Mouse (Mus musculus): ENCODE measurements around the gene Git2.

Gene Git2

DNA sequence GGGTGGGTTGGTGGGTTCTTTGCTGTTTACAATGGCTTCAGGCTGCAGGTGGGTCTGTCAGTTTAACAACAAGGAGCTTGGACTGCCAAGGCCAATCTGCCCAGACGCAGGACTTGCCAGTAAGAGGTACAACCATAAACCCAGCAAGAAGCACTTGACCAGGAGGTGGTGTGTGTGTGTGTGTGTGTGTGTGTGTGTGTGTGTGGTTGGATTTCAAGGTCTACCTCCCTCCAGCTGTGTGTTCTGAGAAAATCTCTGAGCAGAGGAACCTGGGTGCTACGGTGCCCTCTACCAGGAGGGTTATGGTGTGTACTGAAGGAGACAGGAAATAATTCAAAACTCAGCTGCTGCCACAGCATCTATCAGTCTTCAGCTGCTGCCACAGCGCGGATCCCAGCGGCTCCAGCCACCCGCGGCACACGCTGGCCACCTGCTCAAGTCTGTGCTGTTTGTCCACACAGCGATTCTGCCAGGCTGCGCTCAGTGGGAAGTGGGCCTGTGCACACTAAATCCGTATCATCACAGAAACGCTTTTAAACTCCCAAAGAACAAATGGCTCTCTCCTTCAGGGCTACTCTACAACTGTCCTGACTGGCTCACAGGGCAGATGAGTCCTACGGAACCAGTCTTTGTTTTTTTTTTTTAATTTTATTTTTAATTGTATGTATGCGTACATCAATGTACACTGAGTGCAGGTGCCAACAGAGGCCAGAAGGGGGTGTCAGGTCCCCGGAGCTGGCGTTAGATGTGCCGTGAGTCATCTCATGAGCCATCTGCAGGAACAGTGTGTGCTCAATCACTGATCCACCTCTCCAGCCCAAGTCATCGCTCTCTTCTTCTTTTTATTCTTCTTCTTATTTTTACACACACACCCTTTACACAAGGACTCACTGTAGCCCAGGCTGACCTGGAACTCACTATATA, 10.2 kb downstream of the Git2 start:
- peak; percentile 52 for DNase-seq (ENCODE audit: low read depth, low spot score)

DNA sequence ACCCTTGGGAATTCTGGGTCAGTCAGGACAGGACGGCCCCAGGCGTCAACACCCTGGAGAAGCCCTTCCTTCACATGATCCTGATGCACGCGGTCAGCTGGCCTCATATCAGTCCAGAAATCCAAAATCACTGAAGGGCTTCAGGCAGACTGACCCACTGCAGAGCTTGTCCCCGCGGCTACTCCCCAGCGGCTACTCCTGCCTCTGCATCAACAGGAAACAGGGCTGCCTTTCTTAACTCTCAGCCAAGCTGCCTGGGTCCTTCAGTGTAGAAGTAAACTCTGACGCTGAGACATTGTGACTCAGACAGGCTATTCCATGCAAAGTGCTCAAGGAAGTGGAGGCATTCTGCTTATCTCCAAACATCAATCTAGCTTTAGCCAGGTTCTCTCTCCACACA, 13.3 kb downstream of the Git2 start:
- DNase-seq (ENCODE audit: low read depth, low spot score), result no peak

DNA sequence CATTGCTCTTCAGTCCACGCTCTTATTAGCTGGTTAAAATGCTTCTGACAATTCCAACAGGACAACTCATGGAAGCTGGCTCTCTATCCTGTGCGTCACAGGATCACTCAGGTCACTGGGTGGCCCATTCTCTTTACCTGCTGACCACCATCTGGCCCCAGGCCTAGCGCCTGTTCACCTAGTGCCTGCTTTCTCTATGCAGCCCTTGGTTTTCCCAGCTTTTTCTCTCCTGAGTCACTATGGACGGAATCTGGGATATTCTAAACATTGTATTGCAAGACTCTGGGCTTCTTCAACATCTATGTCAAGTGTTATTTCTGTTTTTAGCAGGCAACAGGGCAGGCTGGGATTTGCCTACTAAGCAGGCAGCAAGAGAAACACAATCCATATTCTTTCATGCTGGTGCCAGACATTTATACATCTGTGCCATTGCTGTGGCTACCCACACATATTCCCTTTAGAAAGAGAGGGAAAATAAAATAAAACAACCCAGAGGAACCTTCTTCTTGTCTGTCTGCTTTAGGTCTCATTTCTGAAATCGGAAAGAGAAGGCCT, 15.7 kb downstream of the Git2 start:
- no peak for DNase-seq (ENCODE audit: low read depth, low spot score)

DNA sequence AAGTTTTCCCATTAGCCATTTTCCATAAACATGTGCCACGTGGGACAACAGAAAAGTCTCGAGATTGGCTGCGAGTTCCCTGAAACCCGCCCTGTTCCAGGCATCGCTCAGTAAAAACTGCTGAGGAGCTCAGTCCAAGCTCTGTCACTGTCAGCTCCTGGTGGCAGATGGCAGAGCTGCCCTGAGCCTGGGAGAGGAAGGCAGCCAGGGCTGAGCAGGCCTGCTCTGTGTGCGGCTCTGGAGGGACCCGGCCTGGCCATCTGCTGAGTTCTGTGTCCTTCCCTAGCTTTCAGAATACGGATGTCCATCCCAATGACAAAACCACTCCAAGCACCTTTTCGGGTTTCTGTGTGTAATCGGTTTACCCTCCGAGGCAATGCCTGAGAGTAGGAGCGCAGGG, 21.9 kb downstream of the Git2 start:
- no peak for DNase-seq (ENCODE audit: low read depth, low spot score)

DNA sequence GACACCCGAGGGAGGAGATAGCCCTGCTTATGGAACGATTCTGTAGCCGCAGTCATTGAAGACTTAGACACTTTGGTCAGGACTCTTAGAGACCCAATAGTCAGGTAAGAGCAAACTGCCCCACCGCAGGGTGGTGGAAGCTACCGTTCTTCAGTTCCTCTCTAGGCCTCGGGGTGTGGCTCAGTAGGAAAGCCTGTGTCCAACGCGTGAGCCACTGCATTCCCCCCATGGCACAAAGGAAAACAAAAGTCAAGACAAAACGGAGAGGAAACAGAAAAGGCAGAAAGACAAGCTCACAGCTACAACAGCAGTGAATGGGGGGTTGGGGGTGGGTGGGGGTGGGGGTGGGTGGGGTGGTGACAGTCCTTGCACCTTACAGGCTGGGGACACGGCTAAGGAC, 22.9 kb downstream of the Git2 start:
- DNase-seq (ENCODE audit: low read depth, low spot score), result no peak

DNA sequence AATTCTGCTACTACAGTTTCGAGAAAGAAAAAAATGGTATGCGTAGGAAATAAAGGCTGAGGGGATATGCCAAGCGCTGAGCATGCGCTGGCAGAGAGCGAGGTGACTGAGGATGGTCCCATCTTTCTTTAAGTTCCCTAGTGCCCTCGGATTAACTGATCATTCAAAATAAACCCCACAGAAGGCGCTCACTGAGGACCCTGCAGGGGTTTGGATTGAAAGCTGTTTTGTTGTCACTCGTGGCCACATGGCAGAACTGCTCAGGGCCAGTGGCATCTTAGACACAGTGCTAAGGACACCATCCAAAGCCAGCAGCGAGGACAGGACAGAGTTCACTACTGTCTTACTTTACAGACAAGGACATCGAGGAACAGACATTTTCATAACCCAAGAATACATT, 25.0 kb downstream of the Git2 start:
- DNase-seq (ENCODE audit: low read depth, low spot score), result no peak

DNA sequence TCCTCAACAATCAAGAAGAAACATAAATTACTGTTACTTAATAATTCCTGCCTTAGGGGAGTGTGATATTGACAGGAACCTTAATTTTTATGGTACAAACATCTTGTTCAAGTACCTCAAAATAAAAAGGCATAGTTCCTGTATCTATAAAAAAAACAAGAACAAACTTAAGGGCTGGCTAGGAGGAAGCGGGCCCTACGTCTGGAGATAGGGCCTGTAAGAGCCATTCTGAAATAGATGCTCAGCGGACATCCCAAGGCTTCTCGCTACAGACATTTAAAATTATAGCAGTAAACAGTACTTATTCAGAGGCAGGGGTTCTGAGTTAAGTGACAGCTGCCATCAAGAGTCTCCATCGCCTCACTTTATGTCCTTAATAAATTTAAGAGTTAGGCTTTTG, 27.8 kb downstream of the Git2 start:
- no peak for DNase-seq (ENCODE audit: low read depth, low spot score)

DNA sequence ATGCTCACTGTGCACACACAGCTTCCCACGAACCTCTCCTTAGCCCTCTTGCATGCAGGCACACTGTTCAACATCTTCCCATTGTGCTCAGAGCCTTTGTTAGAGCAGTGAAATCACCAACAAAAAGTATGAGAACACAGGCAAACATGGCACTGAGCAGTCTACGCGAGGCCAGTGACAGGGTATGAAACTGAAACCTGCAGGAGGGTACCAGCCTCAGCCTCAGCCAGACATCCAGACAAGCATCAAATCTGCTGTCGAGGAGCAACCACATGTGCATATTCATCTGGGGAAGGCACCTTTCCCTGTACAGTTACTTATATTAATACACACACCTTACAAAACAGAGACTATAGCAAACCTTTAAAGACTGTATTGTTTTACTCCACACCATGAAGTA, 28.4 kb downstream of the Git2 start:
- no peak for DNase-seq (ENCODE audit: low read depth, low spot score)

DNA sequence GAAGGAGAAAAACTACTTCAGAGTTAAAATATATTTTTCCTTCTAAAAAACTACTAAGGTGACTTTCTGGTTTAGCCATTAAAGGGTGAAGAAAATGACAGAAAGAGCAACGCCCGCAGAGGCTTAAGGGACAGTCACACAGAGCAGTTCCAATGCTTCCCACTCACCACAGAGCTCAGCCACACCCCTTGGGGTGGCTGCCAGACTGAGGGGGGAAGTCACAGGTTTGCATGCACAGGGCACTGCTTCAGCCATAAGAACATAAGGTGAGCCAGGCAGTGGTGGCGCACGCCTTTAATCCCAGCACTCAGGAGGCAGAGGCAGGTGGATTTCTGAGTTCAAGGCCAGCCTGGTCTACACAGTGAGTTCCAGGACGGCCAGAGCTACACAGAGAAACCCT, 29.7 kb downstream of the Git2 start:
- no peak for DNase-seq (ENCODE audit: low read depth, low spot score)

DNA sequence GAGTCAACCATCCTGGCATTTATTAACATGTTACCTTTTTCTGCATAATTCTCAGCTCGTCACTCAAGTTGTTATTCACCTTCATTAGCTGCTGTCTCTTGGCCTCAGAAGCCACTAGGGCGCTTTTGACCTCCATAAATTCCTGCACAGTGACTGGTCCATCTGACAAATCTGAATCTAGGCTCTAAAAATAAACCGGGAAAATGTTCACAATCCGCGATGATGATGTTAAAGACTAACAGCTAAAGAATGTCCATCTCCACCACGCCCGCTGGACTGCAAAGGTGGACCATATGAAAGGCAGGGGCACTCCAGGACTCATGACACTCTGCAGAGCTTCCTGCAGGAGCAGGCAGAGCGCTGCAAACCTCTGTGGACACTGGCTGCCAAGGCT, 31.6 kb downstream of the Git2 start:
- no peak for DNase-seq (ENCODE audit: low read depth, low spot score)

DNA sequence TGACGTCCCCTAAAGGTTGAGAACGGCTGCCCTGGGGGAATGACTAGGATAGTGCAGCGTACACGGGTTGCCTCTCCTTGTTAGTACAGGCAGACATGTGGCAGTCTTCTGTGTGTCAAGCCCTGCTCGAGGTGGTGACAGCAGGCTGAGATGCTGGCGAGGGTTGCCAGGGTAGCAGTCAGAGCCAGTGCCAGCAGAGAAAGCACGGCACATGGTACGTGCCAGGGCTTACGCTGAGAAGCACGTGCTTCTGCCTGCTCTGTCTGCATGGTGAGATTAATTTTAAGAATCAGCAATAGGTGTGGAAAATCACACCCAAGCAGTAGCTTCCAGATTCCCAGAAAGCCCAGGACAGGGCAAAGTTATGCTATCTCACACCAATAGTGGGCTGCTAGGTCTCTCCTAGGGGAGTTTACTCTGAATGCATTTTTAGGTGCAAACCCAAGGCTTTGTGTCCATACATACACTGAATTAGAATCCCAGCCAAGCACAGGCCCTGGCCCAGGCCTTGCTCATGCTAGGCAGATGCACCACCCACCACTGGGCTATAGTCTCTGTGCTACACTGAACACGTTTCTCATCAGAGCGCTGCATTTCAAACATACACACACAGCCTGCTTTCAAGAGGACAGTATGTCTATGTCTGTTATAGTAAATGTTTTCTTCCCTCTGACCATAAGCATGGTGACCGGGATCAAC, 32.2 kb downstream of the Git2 start:
- no peak for DNase-seq (ENCODE audit: low read depth, low spot score)

DNA sequence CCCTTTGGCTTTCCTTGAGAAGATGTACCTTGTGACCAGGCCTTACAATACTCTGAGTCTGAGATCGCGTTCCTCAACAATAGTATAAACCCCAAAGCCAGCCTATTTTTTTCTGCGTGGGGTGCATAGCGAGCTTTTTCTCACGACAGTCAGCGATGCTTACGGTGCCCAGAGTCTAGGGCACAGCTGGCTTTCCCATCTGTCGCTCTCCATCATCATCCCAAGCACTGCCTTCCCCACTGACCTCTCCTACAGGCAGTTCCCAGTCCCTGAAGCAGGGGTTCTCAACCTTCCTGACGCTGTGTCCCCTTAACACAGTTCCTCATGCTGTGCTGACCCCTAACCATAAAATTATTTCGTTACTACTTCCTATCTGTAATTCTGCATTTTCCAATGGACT, 32.7 kb downstream of the Git2 start:
- DNase-seq (ENCODE audit: low read depth, low spot score), result no peak

DNA sequence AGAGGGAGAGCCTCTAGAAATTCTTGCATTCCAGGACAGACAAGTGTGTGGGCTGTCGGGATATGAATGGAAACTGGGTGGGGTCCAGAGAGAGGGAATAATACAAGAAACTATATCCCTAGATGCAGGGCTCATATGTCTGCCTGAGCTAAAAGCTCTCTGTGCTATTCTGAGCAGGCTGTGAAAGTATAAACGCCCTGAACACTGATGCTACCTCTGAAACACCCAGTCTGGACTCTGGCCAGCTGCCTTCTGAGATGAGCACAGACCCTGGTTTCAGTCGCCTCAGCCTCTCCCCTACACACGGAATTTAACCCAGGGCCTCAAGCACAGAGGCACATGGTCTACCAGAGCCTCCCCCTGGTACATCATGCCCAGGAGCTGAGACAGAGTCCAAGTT, 34.7 kb downstream of the Git2 start:
- DNase-seq (ENCODE audit: low read depth, low spot score), result no peak

DNA sequence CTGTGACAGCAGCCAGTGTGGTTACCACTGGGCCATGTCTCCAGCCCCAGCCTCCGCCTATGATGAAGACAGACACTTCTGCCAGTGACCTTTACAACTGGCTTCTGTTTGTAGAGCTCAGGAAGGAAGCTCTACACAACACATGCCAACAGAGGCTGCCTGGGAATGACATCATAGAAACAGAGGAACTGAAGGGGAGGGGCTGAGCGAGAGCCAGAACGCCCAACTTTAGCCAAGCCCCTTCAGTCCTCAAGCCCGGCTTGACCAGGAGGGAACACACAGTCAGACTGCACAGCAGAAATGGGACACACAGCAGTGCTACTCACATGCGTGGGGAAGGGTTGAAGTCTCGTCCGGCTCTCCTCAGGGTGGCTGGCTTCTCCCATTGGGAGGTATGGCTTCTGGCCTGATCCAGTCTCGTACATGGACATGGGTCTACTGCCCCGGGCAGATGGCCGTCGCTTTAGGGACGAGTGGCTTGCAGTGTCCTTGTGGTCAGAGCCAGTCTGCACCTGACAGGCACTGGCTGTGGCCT, 36.5 kb downstream of the Git2 start:
- no peak for DNase-seq (ENCODE audit: low read depth, low spot score)

DNA sequence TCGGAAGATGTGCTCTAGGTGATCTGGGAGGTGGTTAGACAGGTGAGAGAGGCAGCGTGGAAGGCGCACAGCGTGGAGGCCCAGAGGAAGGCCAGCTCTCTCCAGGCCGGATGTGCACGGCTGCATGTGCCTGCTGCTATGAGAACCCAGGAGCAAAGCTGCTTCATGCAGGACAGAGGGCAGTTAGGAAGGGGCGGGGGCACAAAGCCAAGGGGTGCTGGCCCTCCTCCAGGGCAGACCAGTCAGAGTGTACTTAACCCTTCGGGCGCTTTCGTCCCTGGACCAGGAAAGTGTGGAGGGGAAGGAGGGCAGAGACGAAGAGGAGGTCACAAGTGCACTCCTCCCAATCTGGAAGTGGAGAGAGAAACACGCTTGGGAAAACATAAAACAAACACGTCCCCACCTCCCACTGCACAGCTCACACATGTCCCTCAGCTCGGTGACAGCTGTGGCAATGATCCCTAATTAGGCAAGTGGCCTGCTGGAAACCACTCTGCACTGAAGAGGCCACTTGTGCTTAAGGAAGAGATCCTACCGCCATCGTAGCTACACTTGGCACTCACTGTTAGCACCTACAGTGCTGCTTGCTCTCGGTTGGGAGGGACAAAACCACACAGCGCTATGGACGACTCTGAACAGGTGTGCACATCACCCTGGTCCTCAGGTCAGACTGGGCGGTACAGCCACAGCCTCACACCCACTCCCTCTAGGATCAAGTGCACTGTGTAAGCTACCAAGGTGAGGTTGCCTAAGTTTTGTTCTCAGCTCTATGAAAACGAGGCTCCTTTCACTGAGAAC, 38.0 kb downstream of the Git2 start:
- DNase-seq (ENCODE audit: low read depth, low spot score), result no peak

DNA sequence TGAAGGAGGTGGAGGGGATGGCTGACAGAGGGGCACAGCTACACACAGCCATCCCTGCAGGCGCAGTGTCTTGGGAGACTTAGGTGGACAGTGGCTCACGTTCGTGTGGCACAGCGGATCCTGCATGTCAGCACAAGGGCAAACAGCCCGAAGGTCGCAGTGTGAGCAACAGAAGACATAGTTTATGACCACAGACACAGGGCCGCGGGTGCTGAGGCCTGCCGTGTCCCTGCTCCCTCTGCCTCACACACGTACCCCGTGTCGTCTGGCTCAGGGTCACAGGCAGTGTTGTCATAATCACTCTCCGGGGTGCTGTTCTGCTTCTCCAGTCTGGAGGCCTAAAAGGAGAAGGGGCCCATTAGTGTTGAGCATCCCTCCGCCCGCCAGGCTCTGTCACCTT, 41.7 kb downstream of the Git2 start:
- no peak for DNase-seq (ENCODE audit: low read depth, low spot score)

DNA sequence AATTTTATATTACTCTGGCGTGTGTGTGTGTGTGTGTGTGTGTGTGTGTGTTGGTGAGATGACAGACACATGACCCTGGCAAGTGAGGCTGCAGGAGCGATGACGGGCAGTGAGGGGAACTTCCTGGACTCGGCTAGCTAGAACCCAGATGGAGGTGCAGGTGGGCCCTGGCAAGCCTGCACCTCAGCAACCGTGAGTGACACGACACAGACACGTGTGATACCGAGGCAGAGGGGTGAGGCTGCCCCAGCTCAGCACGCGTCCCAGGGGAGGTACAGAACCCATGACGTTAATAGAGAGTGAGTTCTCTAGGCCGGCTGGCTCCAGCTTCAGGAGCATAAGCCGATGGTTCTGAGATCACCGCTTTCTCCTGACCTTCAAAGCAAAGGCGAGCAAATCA, 43.3 kb downstream of the Git2 start:
- no peak for DNase-seq (ENCODE audit: low read depth, low spot score)

DNA sequence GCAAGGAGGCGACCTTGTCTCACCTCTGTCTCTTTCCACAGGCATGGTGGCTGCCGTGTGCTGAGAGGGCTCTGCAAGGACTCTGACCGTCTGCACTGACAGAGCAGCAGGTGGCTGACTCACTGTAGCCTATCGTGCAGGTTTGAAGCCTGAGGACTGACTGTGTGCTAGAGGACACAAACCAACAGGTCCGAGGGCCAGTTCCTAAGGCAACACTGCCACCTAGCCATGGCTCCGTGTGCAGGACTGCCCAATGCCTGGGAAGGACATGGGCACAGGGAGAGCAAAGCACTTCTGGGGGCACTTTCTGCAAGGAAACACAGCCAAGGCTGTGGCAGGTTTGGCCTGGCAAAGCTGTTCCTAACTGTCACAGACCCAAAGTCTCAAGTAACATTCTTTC, 43.8 kb downstream of the Git2 start:
- DNase-seq (ENCODE audit: low read depth, low spot score), result no peak

DNA sequence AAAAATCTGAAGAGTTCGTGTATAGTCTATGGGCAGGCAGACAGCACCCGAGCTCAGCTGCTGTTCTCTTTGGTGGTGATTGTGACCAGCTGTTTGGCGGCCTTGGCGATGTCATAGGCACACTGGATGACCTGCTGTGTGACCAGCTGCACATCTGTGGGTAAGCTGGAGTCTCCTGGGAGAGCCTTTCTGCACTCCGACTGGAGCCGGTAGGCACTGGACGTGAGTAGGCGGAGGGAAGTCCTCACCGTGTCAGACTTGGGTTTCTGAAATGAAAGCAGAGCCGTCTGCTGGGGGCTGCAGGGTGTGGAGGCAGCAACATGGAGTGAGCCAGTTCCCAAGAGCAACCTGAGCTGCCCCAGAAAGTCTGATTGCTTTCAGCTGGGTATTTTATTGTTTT, 45.2 kb downstream of the Git2 start:
- no peak for DNase-seq (ENCODE audit: low read depth, low spot score)

DNA sequence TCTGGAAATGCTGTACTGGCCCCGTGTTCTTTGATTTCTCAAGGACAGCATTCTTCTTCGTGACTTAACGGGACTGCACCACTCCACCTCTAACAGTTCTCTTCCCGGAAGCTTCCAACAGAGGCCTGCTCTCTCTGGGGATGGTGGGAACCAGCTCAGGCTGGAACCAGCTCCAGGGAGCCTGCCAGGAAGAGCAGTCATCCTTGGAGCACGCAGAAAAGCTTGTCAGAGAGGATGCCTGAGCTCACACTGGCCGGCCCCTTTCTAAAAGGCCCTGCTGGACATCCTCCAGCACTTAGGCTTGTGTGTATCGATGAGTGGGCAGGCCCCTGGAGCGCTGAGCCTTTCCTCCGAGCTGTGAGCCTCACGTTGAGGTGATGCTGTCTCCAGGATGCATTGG, 47.2 kb downstream of the Git2 start:
- no peak for DNase-seq (ENCODE audit: low read depth, low spot score)

DNA sequence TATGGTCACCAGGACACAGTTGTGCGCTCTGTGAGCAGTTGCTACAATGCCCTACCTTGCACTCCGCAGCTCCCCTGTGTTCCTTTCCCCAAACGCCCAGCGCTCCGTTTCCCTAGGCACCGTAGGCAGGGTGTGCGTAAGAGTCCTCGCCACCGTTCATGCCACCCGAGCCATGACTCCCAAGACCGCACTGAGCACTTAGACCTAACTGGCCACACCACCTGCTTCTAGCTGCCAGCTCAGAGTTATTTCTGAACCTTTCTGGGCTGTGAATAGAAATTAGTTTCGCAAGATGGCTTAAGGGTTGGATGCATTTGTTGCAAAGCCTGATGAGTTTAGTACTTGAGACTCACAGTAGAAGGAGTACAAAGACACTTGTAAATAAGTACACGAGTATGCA, 52.5 kb downstream of the Git2 start:
- no peak for DNase-seq (ENCODE audit: low read depth, low spot score)

DNA sequence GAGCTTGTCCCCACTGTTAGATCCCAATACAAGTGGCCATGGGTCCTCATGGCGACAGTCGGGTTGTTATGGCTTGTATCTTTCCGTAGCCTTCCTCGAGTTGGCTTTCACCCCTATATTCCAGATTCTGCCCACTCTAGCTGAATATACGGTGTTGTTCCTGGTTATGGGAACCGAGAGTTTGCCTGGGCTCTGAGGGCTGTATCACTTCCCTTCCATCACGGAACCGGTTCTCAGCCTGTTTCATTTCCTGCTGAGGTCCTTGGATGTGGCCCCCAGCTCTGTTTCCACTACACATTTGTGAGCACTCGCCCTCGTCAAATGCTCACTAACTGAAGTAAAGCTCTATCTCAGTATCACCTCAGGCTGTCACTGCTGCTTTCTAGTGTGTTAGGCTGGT, 53.3 kb downstream of the Git2 start:
- DNase-seq (ENCODE audit: low read depth, low spot score), result no peak
